Mouse (Mus musculus): ENCODE measurements around the gene Wnt10a. TPM values are rescaled to one million over a fixed set of nuclear protein-coding genes. Genes with fewer than 3 reads are reported as not detected.
A peak's percentile ranks its signal among the peaks of the same experiment; 100 is the strongest.
"Not testable (repeated sequence)": the region's sequence is repeated elsewhere in the genome, so short reads cannot be mapped to it uniquely, and the experiment has no call there.

Gene Wnt10a
- total and polyA plus RNA-seq, 2 experiments from 2014 or later, result 0.19 to 0.23 TPM

GRCm38 (mm10) chr1:74814931-74815647 is 23.8 kb downstream of the Wnt10a start:
- DNase-seq (no peak), ATAC-seq (no peak)
- Histone ChIP-seq H3K27ac (ENCODE audit: low read depth, low read length) (no peak overlapping the region), H3K9me3 (ENCODE audit: low read length) (no peaks in the 10 kb centered on the region), H3K4me1 (ENCODE audit: insufficient read depth) (no peaks in the 10 kb centered on the region), H3K9ac (no peak overlapping the region), H3K27me3 (ENCODE audit: insufficient read depth, low read length) (no peaks in the 10 kb centered on the region), H3K4me3 (ENCODE audit: low read depth, low read length) (no peak overlapping the region), H3K4me2 (ENCODE audit: low read depth) (no peak overlapping the region), H3K36me3 (ENCODE audit: insufficient read depth) (no peaks in the 10 kb centered on the region)
- no peak; the same call in none of the 2 replicates for TF ChIP-seq CTCF (IDR thresholded peaks at IDR 0.05; ENCODE audit: low read depth)
- 79% methylated on average over 9 of the region's 9 CpGs for WGBS

GRCm38 (mm10) chr1:74815965-74816364 is 24.6 kb downstream of the Wnt10a start:
- not testable (repeated sequence) for H3K27ac ChIP-seq (ENCODE audit: low read depth, low read length); H3K27me3 ChIP-seq (ENCODE audit: insufficient read depth, low read length); DNase-seq; H3K4me2 ChIP-seq (ENCODE audit: low read depth); H3K4me3 ChIP-seq (ENCODE audit: low read depth, low read length); ATAC-seq; H3K9me3 ChIP-seq (ENCODE audit: low read length); H3K4me1 ChIP-seq (ENCODE audit: insufficient read depth); H3K9ac ChIP-seq; H3K36me3 ChIP-seq (ENCODE audit: insufficient read depth)
- WGBS, result 93% methylated on average over 6 of the region's 6 CpGs

- H3K9me3 ChIP-seq (ENCODE audit: low read length), result no peaks in the 10 kb centered on the region
- ATAC-seq (peak; percentile 92), DNase-seq (peak; percentile 93)
- H3K9ac ChIP-seq, result peak overlapping the region; percentile 93
- no peaks in the 10 kb centered on the region for H3K27me3 ChIP-seq (ENCODE audit: insufficient read depth, low read length)
- no peak for TF ChIP-seq CTCF (IDR thresholded peaks at IDR 0.05; ENCODE audit: low read depth)
- no peaks in the 10 kb centered on the region for H3K36me3 ChIP-seq (ENCODE audit: insufficient read depth)
- no peaks in the 10 kb centered on the region for H3K4me1 ChIP-seq (ENCODE audit: insufficient read depth)
- WGBS, result 4% methylated on average over 38 of the region's 38 CpGs
- H3K4me3 ChIP-seq (ENCODE audit: low read depth, low read length), result peak overlapping the region; percentile 63
- H3K27ac ChIP-seq (ENCODE audit: low read depth, low read length), result peak overlapping the region; percentile 92
- peak overlapping the region; percentile 69 for H3K4me2 ChIP-seq (ENCODE audit: low read depth)
Measured at GRCm38 (mm10) chr1:74816612-74817199, 25.4 kb downstream of the Wnt10a start.

- Histone ChIP-seq H3K4me2 (ENCODE audit: low read depth) (peak overlapping the region; percentile 69), H3K27ac (ENCODE audit: low read depth, low read length) (peak overlapping the region; percentile 92), H3K27me3 (ENCODE audit: insufficient read depth, low read length) (no peaks in the 10 kb centered on the region), H3K9me3 (ENCODE audit: low read length) (no peaks in the 10 kb centered on the region), H3K4me3 (ENCODE audit: low read depth, low read length) (peak overlapping the region; percentile 63), H3K36me3 (ENCODE audit: insufficient read depth) (no peaks in the 10 kb centered on the region), H3K4me1 (ENCODE audit: insufficient read depth) (no peaks in the 10 kb centered on the region), H3K9ac (peak overlapping the region; percentile 93)
- no peak for DNase-seq
- peak; percentile 38 for ATAC-seq
- TF ChIP-seq CTCF (IDR thresholded peaks at IDR 0.05; ENCODE audit: low read depth), result no peak
- 12% methylated on average over 14 of the region's 14 CpGs for WGBS
Measured at GRCm38 (mm10) chr1:74817219-74817618, 25.9 kb downstream of the Wnt10a start.

- Histone ChIP-seq H3K36me3 (ENCODE audit: insufficient read depth) (no peaks in the 10 kb centered on the region), H3K27ac (ENCODE audit: low read depth, low read length) (no peak overlapping the region), H3K4me1 (ENCODE audit: insufficient read depth) (no peaks in the 10 kb centered on the region), H3K4me3 (ENCODE audit: low read depth, low read length) (no peak overlapping the region), H3K4me2 (ENCODE audit: low read depth) (no peak overlapping the region), H3K9ac (no peak overlapping the region), H3K27me3 (ENCODE audit: insufficient read depth, low read length) (no peaks in the 10 kb centered on the region), H3K9me3 (ENCODE audit: low read length) (no peaks in the 10 kb centered on the region)
- WGBS, result 97% methylated on average over 1 of the region's 1 CpGs
- DNase-seq, result no peak
- TF ChIP-seq CTCF (IDR thresholded peaks at IDR 0.05; ENCODE audit: low read depth), result no peak
- ATAC-seq, result no peak
Measured at GRCm38 (mm10) chr1:74818509-74818908, 27.2 kb downstream of the Wnt10a start.

DNA sequence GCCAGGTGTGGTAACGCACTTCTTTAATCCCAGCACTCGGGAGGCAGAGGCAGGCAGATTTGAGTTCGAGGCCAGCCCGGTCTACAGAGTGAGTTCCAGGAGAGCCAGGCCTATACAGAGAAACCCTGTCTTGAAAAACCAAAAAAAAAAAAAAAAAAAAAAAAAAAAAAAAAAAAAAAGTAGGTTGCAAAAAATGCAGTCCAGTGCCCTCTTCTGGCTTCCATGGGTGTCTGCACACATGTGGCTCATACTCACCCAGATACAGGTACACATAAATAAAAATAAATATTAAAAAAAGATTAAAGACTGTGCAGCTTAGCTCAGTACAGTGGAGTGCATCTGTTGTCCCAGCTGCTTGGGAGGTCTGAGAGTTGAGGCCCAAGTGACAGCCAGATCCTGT is 32.3 kb downstream of the Wnt10a start:
- H3K9ac ChIP-seq; H3K27ac ChIP-seq (ENCODE audit: low read depth, low read length); H3K4me1 ChIP-seq (ENCODE audit: insufficient read depth); H3K36me3 ChIP-seq (ENCODE audit: insufficient read depth); H3K4me2 ChIP-seq (ENCODE audit: low read depth); H3K4me3 ChIP-seq (ENCODE audit: low read depth, low read length); DNase-seq; H3K9me3 ChIP-seq (ENCODE audit: low read length); H3K27me3 ChIP-seq (ENCODE audit: insufficient read depth, low read length); ATAC-seq: not testable (repeated sequence)
- WGBS, result 95% methylated on average over 4 of the region's 4 CpGs

DNA sequence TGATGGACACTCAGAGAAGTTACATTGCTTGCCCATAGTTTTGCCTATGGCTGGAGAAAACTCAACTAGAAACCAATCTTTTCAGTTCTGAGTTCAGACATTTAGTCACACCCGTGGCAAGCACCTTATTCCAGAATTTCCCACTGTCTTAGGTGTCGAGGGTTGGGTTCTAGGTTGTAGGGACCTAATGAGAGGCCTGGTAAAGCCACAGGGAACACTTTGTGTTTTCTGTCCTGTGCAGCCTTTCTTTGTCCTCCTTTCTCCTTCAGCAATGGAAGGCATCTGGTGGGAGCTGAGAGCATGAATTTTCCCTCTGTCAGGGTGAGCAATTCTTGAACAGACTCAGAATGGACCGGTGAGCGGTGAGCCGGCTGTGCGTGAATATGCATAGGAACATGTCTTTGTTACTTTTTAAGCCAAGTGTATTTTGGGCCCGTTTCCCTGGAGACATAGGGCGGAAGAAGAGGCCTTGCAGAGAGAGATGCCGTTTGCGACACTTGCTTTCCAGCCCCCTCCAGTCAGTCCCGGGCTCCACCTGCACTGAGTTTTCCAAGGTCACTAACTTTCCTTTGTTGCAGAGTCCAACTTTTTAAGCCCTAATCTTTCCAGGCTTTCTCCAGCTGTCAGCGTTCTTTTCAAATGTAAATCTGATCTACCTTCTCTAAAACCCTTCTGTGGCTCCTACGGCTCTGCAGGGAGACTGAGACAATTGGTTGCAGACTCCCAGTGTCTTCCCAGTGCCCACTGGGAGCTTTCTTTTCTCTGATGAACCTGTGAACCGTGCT is 33.4 kb downstream of the Wnt10a start:
- DNase-seq (peak; percentile 78), ATAC-seq (peak; percentile 87)
- Histone ChIP-seq H3K36me3 (ENCODE audit: insufficient read depth) (no peaks in the 10 kb centered on the region), H3K27ac (ENCODE audit: low read depth, low read length) (peak overlapping the region; percentile 72), H3K27me3 (ENCODE audit: insufficient read depth, low read length) (no peaks in the 10 kb centered on the region), H3K4me1 (ENCODE audit: insufficient read depth) (0 out of 2 replicates have a peak, but pooled peaks cover 4% of the 10 kb centered on the region), H3K9ac (0 out of 2 replicates have a peak overlapping the region, but pooled peaks have one; percentile 10), H3K4me2 (ENCODE audit: low read depth) (no peak overlapping the region), H3K4me3 (ENCODE audit: low read depth, low read length) (no peak overlapping the region), H3K9me3 (ENCODE audit: low read length) (no peaks in the 10 kb centered on the region)
- TF ChIP-seq CTCF (IDR thresholded peaks at IDR 0.05; ENCODE audit: low read depth), result no peak
- 8% methylated on average over 14 of the region's 14 CpGs for WGBS

Data from forebrain, postnatal 0 days (tissue).